11 mouse cellular contexts compared by ENCODE assay signal in genomic region chr2:168055910-168056665, GRCm38 (mm10). TPM values are rescaled to one million over a fixed set of nuclear protein-coding genes. Genes with fewer than 3 reads are reported as not detected.
DNase-seq lines count a peak whose midpoint lies in the region; ATAC-seq and TF ChIP-seq lines count a peak whose summit lies in the region.
"Had no signal": no experiment of that assay in that cellular context is flagged by ENCODE, and none has a peak within 500 bp of the region (broad histone marks: within the 10 kb centered on the region; RNA-seq: fewer than 3 reads in every experiment).

No protein-coding gene starts in this region.

- H3K4me1 ChIP-seq in heart, postnatal 0 days (ENCODE audit: control insufficient read depth, insufficient read depth): peaks cover 11% of the 10 kb centered on the region
- peaks cover 3% of the 10 kb centered on the region; the same call in 1 of the 2 replicates for H3K4me1 ChIP-seq in lung, postnatal 0 days (ENCODE audit: insufficient read depth, low read depth, low read length)
- peaks cover 18% of the 10 kb centered on the region for H3K4me1 ChIP-seq in embryonic facial prominence, embryonic 12.5 days

- peak; percentile 36 for DNase-seq in heart, postnatal 0 days (ENCODE audit: low spot score)
- no peak for DNase-seq in heart, adult 11 months
- peak; percentile 49 for DNase-seq in lung, postnatal 0 days (ENCODE audit: low spot score)
- no peak for DNase-seq in lung, postnatal 36 days
- DNase-seq in mesoderm, embryonic 11.5 days (ENCODE audit: low read depth, low spot score): peak; percentile 71
- DNase-seq in gastrocnemius, postnatal 10 days: no peak
- no peak for DNase-seq in testis, postnatal 10 days (ENCODE audit: low spot score)
- DNase-seq: cerebellum, adult 18-20 months; retina, postnatal 1 day; thymus, postnatal 4 days had no signal

- 19% methylated on average over 14 of the region's 14 CpGs for WGBS in heart, postnatal 0 days
- WGBS in lung, postnatal 0 days: 28% methylated on average over 14 of the region's 14 CpGs
- WGBS in embryonic facial prominence, embryonic 12.5 days: 21% methylated on average over 14 of the region's 14 CpGs

- TF ChIP-seq EP300 in heart, postnatal 0 days (IDR thresholded peaks at IDR 0.05; ENCODE audit: low read depth): 0 out of 2 replicates have a peak, but pooled peaks have one; percentile 20
- peak; percentile 52; the same call in 1 of the 2 replicates for TF ChIP-seq EP300 in lung, postnatal 0 days (IDR thresholded peaks at IDR 0.05)

- ATAC-seq in heart, postnatal 0 days (ENCODE audit: insufficient read depth, low read depth): peak; percentile 67
- ATAC-seq in lung, postnatal 0 days: peak; percentile 50; the same call in 1 of the 2 replicates
- ATAC-seq in embryonic facial prominence, embryonic 12.5 days (ENCODE audit: insufficient number of reproducible peaks, insufficient read depth, low FRiP score, low TSS enrichment): no peak; the same call in 1 of the 2 replicates

- no peak overlapping the region for H3K9ac ChIP-seq in heart, postnatal 0 days (replicated peaks; ENCODE audit: low read depth, low read length)
- no peak overlapping the region for H3K9ac ChIP-seq in lung, postnatal 0 days (replicated peaks; ENCODE audit: low read depth)
- H3K9ac ChIP-seq in embryonic facial prominence, embryonic 12.5 days: no peak overlapping the region

- no peak for TF ChIP-seq CTCF in heart, postnatal 0 days (IDR thresholded peaks at IDR 0.05; ENCODE audit: low read depth)
- no peak for TF ChIP-seq CTCF in lung, postnatal 0 days (IDR thresholded peaks at IDR 0.05)

- 0 out of 2 replicates have a peak overlapping the region, but pooled peaks have one; percentile 3 for H3K4me2 ChIP-seq in heart, postnatal 0 days (ENCODE audit: low read depth, low read length)
- H3K4me2 ChIP-seq in lung, postnatal 0 days (replicated peaks; ENCODE audit: low read depth, low read length): no peak overlapping the region
- H3K4me2 ChIP-seq in embryonic facial prominence, embryonic 12.5 days (replicated peaks): 0 out of 2 replicates have a peak overlapping the region, but pooled peaks have one; percentile 8

- H3K9me3 ChIP-seq in heart, postnatal 0 days (replicated peaks; ENCODE audit: control insufficient read depth, low read length): no peaks in the 10 kb centered on the region
- no peaks in the 10 kb centered on the region for H3K9me3 ChIP-seq in lung, postnatal 0 days (ENCODE audit: low read length)
- H3K9me3 ChIP-seq in embryonic facial prominence, embryonic 12.5 days: no peaks in the 10 kb centered on the region

- peaks cover 7% of the 10 kb centered on the region for H3K27me3 ChIP-seq in heart, postnatal 0 days (ENCODE audit: control insufficient read depth, insufficient read depth, low read length)
- no peaks in the 10 kb centered on the region for H3K27me3 ChIP-seq in lung, postnatal 0 days (replicated peaks; ENCODE audit: insufficient read depth, low read length)
- H3K27me3 ChIP-seq in embryonic facial prominence, embryonic 12.5 days: peaks cover 8% of the 10 kb centered on the region; the same call in 1 of the 2 replicates

- H3K27ac ChIP-seq in heart, postnatal 0 days (ENCODE audit: low read depth): peak overlapping the region; percentile 46
- no peak overlapping the region for H3K27ac ChIP-seq in lung, postnatal 0 days (ENCODE audit: low read length)
- peak overlapping the region; percentile 78 for H3K27ac ChIP-seq in embryonic facial prominence, embryonic 12.5 days

- H3K4me3 ChIP-seq in heart, postnatal 0 days (ENCODE audit: low read depth, low read length): no peak overlapping the region
- H3K4me3 ChIP-seq in lung, postnatal 0 days (ENCODE audit: low read depth, low read length): no peak overlapping the region
- H3K4me3 ChIP-seq in embryonic facial prominence, embryonic 12.5 days: no peak overlapping the region

- H3K36me3 ChIP-seq in heart, postnatal 0 days (replicated peaks; ENCODE audit: control insufficient read depth, insufficient read depth, low read length): no peaks in the 10 kb centered on the region
- no peaks in the 10 kb centered on the region for H3K36me3 ChIP-seq in lung, postnatal 0 days (ENCODE audit: insufficient read depth, low read length)
- no peaks in the 10 kb centered on the region for H3K36me3 ChIP-seq in embryonic facial prominence, embryonic 12.5 days

RNA-seq across cellular contexts. Expression of gene Pard6b, which starts 24.7 kb away (rescaled TPM):
- 4.4 and 6.5 TPM in 2 replicates for total RNA-seq in heart, postnatal 0 days (2014; rRNA removed; ENCODE audit: low replicate concordance)
- 3.3 and 3.5 TPM in 2 replicates for polyA plus RNA-seq in heart, postnatal 0 days (2015; fragmentation: Nextera tagmentation; extraction: Ambion mirVana)
- polyA plus RNA-seq in lung, postnatal 0 days (2015; fragmentation: Nextera tagmentation; extraction: Ambion mirVana): 47.2 and 50.5 TPM in 2 replicates
- polyA plus RNA-seq in embryonic facial prominence, embryonic 12.5 days (2016; fragmentation: Nextera tagmentation; extraction: Ambion mirVana): 6.0 and 6.6 TPM in 2 replicates
- total RNA-seq in gastrocnemius, postnatal 10 days (2021): under 1 TPM; 0.85 to 0.93 TPM

RNA-seq across cellular contexts. Expression of gene Ripor3, which starts 45.7 kb away (rescaled TPM):
- total RNA-seq in heart, postnatal 0 days (2014; rRNA removed; ENCODE audit: low replicate concordance): 1.2 and 1.9 TPM in 2 replicates
- 0.29 and 0.36 TPM in 2 replicates for polyA plus RNA-seq in heart, postnatal 0 days (2015; fragmentation: Nextera tagmentation; extraction: Ambion mirVana)
- polyA plus RNA-seq in lung, postnatal 0 days (2015; fragmentation: Nextera tagmentation; extraction: Ambion mirVana): 1.00 and 1.1 TPM in 2 replicates
- polyA plus RNA-seq in embryonic facial prominence, embryonic 12.5 days (2016; fragmentation: Nextera tagmentation; extraction: Ambion mirVana): 2.0 and 3.6 TPM in 2 replicates
- total RNA-seq in gastrocnemius, postnatal 10 days (2021): 1 to 10 TPM; 3.5 to 5.8 TPM

Comparison
In these comparisons a context has a peak if more than half of its experiments do, and no peak if none do; other contexts are left out.
1. DNase-seq: peak in heart, postnatal 0 days (single experiment), lung, postnatal 0 days (single experiment) and mesoderm, embryonic 11.5 days (single experiment); none in heart, adult 11 months (single experiment), lung, postnatal 36 days (single experiment), gastrocnemius, postnatal 10 days (single experiment) and testis, postnatal 10 days (single experiment).